Mouse (Mus musculus) cerebellum, adult 2 months (tissue): ENCODE data around the gene Hba-x.

Experiments
- CTCF ChIP-seq: fragments of 200-500 bp; IDR thresholded peaks from 2 replicates; pipeline ENCODE4 v1.5.1; 2011; ENCODE audit warnings: low read depth, mild to moderate bottlenecking, control low read depth, low read length, moderate library complexity, borderline replicate concordance; ENCODE audit not compliant: insufficient read depth
- POLR2A ChIP-seq: fragments of 200-500 bp; IDR thresholded peaks from 2 replicates; pipeline ENCODE4 v1.6.1; 2011; ENCODE audit warnings: low read length, control low read depth, borderline replicate concordance; ENCODE audit not compliant: insufficient read depth

DNA sequence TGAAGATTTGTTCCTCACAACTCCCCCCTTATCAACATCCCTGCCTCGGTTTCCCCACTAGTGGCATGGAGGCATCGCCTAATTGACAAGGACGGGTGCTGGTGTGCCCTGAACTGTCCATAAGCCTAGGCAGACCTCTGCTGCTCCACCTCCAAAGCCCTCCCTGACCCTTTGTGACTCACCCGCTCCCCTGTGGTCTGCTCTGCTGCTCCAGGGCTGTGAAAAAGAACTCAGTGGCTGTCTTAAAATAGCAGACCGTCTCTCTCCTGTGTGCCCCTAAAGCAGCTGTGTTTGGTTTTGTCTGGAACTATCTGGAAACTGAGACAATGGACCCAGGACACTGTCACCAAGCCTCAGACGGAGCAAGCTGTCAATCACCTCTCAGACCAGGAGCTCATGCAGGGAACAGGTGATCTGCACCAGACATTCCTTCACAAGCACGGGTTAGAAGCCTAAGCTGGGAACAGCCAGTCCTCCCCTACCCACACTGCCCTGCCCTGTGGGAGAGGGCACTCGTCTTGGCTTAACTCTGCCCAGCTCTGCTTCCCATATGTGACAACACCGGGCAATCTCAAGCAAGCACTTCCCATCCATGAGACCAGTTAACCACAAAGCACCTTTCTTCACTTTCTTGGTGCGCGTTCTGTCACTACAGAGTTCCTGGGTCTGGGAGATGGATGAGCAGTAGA, 44.5 kb downstream of the Hba-x start:
- TF ChIP-seq CTCF (no peak), POLR2A (no peak)
